Mouse (Mus musculus): Measurements from ENCODE around the gene 4930442H23Rik.
A peak's percentile ranks its signal among the peaks of the same experiment; 100 is the strongest.
"Not testable (repeated sequence)": the region's sequence is repeated elsewhere in the genome, so short reads cannot be mapped to it uniquely, and the experiment has no call there.

Gene 4930442H23Rik

GRCm38 (mm10) chr10:81177958-81178712 is 5.5 kb downstream of the 4930442H23Rik start:
- DNase-seq (ENCODE audit: low read depth, low spot score) = no peak

DNA sequence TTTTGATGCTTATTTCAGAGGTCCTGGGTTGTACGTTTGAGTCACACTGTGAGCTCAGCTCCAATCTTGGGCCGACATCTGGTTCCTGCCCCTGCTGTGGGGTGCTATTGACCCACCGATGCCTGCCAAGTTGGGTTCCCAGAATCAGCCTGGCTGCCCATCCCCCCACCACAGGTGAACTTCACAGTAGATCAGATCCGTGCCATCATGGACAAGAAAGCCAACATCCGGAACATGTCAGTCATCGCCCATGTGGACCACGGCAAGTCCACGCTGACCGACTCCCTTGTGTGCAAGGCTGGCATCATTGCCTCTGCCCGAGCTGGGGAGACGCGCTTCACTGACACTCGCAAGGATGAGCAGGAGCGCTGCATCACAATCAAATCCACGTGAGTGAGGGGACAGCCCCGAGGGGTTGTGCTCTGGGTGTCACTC is 6.1 kb downstream of the 4930442H23Rik start:
- no peak for DNase-seq (ENCODE audit: low read depth, low spot score)

DNA sequence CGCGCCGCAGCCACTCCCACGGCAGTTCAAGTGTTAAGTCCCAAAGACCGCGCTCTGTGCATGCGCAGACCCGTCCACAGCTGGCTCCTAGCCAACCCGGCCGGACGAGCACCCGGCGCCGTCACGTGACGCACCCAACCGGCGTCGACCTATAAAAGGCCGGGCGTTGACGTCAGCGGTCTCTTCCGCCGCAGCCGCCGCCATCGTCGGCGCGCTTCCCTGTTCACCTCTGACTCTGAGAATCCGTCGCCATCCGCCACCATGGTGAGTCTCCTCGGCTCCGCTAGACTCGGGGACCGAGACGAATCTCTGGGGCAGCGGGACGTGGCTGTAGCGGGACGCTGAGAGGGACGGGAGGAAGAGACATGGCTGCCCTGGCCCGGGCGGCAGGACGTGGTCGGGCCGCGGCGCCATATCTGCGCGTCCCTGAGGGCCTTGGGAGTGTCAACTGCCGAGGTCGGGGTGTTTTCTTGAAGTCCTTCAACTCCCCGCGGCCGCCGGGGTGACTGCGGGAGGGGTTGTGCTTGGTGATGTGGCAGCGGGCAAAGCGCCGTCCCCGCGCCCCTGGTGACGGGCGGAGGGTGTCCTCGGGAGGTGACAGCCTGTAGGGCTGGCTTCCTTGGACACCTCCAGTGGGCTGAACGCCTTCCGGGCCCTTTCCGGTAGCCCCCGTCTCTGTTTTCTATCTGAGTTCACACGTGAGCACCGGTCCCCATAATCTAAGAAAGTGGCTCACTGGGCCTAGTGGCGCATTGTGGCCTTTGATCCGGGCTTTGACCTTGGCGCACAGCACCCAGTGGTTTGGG is 7.0 kb downstream of the 4930442H23Rik start, which contains the start of gene Eef2:
Gene Eef2, plus strand, starts transcription at position 166 of the 806 bp plus-strand sequence.
- DNase-seq (ENCODE audit: low read depth, low spot score) = peak; percentile 85

- DNase-seq (ENCODE audit: low read depth, low spot score) = no peak
Observed at GRCm38 (mm10) chr10:81175936-81176465, 7.6 kb downstream of the 4930442H23Rik start.

DNA sequence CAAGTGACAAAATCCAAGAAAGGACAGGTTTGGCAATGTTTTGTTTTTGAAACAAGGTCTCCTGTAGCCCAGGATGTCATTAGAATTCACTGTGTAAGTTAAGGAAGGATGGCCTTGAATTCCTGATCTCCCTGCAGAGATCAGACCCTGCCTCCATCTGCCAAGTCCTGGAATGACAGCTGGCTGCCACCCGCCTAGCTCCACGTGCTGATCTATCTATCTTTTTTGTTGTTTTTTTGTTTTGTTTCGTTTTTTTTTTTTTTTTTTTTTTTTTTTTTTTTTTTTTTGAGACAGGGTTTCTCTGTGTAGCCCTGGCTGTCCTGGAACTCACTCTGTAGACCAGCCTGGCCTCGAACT is 8.3 kb downstream of the 4930442H23Rik start:
- DNase-seq (ENCODE audit: low read depth, low spot score) = not testable (repeated sequence)

DNA sequence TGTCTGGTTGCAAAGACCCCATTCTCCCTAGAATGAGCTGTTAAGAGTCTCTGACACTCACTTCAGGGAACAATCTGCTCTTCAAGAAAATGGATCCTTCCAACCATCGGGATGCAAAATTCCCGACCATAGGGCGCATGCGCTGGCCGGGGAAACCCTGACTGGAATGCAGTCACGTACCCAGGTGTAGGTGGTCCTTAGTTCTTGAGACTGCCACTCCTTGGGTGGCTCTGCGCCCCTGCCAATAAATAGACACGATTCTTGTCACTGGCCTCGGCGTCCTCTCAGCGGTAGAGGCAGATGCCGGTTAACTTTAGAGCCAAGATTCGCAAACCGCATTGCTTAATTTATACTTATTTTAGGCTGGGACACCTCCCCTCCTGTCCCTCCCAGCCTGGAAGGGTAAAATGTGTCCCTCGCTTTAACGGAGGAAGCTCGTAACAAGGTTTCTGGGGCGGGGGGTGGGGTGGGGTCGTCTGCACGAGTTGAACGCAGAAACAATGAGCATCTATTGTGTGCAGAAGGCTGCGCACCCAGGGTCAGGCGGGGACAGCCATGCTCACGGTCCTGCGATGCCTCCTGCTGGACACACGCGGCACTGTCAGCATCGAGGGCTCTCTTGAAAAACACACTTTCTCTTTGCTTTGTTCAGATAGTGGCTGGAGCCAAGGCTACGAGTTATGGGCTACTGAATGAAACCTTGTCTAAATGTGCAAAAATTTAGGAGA is 8.9 kb downstream of the 4930442H23Rik start:
- DNase-seq (ENCODE audit: low read depth, low spot score) = peak; percentile 75

- peak; percentile 72 for DNase-seq (ENCODE audit: low read depth, low spot score)
Observed at GRCm38 (mm10) chr10:81173132-81173531, 10.5 kb downstream of the 4930442H23Rik start.

- DNase-seq (ENCODE audit: low read depth, low spot score) = not testable (repeated sequence)
Observed at GRCm38 (mm10) chr10:81169411-81169900, 14.2 kb downstream of the 4930442H23Rik start.

DNA sequence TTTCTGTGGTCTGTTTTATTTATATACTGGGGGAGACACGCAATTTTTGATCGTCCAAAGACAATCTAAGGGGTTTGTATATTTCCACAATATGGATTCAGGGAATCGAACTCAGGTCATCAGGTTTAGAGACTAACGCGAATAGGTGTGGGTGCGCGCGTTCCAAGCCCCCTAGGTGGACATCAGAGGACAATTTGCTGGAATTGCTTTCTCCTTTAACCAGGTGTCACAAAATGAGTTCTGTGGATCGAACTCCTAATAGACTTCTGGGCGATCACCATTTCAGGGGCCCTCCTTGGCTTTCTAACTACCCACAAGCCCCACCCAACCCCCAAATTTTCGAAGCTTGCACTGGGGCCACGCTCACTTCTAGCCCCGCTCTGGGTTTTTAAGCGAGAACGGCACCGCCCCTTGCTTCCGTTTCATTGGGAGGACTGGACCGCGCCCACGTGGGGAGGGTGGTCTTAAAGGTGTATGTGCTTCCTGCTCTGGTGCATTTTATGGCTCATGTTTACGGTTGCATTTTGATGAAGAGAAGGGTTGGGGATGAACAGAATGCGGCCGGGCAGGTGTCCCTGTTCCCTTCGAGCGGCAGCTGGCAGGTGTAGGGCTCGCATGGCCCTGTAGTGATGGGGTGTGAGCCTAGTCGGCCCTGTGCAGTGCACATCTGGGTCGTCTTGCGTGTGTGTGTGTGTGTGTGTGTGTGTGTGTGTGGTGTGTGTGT is 15.0 kb downstream of the 4930442H23Rik start:
- DNase-seq (ENCODE audit: low read depth, low spot score) = peak; percentile 62

DNA sequence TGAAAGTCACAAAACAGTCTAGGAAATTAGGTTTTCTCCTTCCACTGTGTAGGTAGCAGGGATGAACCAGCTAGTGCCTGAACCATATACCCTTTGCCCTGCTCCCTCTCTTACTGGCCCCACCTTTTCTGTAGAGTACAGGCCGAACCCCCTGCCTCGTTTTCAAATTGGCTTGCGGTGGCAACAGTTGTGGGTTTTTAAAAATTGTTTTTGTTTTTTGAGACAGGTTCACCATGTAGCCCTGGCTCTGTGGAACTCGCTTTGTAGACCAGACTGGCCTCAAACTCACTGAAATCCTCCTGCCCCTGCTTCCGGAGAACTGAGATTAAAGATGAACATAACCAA is 15.6 kb downstream of the 4930442H23Rik start:
- DNase-seq (ENCODE audit: low read depth, low spot score) = no peak

- DNase-seq (ENCODE audit: low read depth, low spot score) = peak; percentile 98
Observed at GRCm38 (mm10) chr10:81167200-81168086, 16.2 kb downstream of the 4930442H23Rik start, which contains the start of gene Pias4. Pias4 (minus strand) TSS chr10:81167923.

DNA sequence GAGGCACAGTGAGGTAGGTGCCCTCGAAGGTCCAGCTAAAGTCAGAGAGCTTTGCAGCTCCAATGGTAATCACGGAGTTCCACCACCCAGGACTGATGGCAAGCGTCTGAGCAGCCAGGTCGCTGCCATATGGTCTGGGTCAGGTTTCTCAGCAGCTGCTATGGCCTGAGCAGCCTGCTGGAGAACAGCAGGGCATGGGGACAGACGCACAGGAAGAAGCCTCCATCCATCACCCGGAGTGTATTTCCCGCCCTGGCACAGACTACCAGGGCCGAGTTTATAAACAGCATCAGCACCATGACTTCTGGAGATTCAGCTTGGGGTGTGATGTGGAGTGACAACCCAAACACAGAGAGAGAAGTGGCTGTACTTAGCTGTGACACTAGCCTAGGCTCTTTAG is 18.5 kb downstream of the 4930442H23Rik start:
- no peak for DNase-seq (ENCODE audit: low read depth, low spot score)

- DNase-seq (ENCODE audit: low read depth, low spot score) = no peak
Observed at GRCm38 (mm10) chr10:81162318-81162652, 21.4 kb downstream of the 4930442H23Rik start.

GRCm38 (mm10) chr10:81161602-81162317 is 21.9 kb downstream of the 4930442H23Rik start:
- DNase-seq (ENCODE audit: low read depth, low spot score) = no peak

- DNase-seq (ENCODE audit: low read depth, low spot score) = no peak
Observed at GRCm38 (mm10) chr10:81154736-81155135, 28.9 kb downstream of the 4930442H23Rik start.

DNA sequence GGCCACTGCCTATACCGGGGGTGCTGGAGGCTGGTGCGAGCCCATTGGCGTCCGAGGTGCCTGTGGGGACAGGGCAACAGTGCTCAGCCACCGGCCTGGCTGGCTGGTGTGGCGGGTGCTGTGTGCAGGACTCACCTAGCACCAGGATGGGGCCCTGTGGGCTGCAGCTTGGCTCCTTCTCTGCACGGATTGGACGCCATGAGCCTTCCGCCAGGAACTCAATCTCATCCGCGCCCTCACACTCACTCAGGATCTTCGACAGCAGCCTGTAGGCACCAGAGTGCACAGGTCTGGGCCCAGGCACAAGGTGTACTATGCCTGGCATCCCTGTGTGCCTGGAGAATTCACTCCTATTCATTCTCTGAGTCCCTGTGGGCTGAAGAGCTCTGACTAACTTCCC is 29.3 kb downstream of the 4930442H23Rik start:
- no peak for DNase-seq (ENCODE audit: low read depth, low spot score)

GRCm38 (mm10) chr10:81152609-81153008 is 31.0 kb downstream of the 4930442H23Rik start:
- DNase-seq (ENCODE audit: low read depth, low spot score) = no peak

- DNase-seq (ENCODE audit: low read depth, low spot score) = no peak
Observed at GRCm38 (mm10) chr10:81151261-81151660, 32.4 kb downstream of the 4930442H23Rik start.

DNA sequence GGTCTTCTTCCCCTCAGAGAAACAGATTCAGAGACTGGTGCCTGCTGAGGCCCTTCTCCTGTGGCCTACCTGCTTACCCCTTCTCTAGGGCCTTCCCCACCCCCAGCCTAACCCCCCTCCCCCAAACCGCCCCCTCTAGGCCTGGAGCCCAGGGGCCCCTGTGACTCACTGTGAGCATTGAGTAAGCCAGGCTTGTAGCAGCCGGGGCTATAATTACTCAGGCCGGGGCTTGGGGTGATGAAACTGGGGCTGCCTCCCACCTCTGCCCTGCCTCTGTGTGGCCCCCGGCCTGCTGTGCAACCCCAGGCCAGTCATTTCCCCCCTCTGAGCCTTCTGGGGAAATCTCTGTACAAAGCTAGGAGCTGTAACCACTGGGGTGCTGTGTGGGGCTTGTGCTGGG is 37.4 kb downstream of the 4930442H23Rik start:
- no peak for DNase-seq (ENCODE audit: low read depth, low spot score)
